Mouse (Mus musculus) stomach, postnatal 0 days (tissue): ENCODE data around the gene Arl13b.

Source experiments
- CTCF ChIP-seq: IDR thresholded peaks from 2 replicates; pipeline ENCODE4 v1.5.1; 2016; ENCODE audit warnings: antibody characterized with exemption, low read depth, mild to moderate bottlenecking, moderate library complexity
- EP300 ChIP-seq: optimal IDR thresholded peaks from 2 replicates; pipeline ENCODE3; 2016; ENCODE audit warnings: antibody characterized with exemption

GRCm38 (mm10) chr16:62755307-62755706 lies 91.5 kb downstream of the Arl13b start:
- TF ChIP-seq CTCF: no peak
- TF ChIP-seq EP300: no peak
